In the genomic region with DNA sequence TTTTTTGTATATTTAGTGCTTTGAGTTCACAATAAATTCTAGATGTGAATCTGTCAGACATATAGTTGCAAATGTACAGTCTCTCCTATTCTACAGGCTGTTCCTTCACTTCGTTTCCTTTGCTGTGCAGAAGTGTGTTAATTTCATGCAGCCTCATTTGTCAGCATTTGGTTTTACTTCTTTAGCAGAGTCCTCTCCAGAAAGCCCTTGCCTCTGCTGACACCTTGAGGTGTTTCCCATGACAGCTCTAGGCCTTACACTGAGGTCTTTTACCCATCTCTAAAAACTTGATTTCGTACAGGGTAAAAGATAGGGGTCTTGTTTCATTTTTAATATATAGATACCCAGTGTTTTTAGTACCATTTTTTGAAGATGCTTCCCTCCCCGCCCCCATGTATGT, we compare ENCODE assay signal across 20 mouse cellular contexts. TPM values are rescaled to one million over a fixed set of nuclear protein-coding genes. Genes with fewer than 3 reads are reported as not detected.
DNase-seq lines count a peak whose midpoint lies in the region; ATAC-seq and TF ChIP-seq lines count a peak whose summit lies in the region.
"Had no signal": no experiment of that assay in that cellular context is flagged by ENCODE, and none has a peak within 500 bp of the region (broad histone marks: within the 10 kb centered on the region; RNA-seq: fewer than 3 reads in every experiment).

No protein-coding gene starts in this region.

- TF ChIP-seq POLR2A in CH12.LX (IDR thresholded peaks at IDR 0.05; ENCODE audit: low read depth, low read length): no peak

- H3K4me2 ChIP-seq in CH12.LX (ENCODE audit: insufficient read depth, low read depth, poor library complexity, severe bottlenecking): no peak overlapping the region
- H3K4me2 ChIP-seq: embryonic facial prominence, embryonic 13.5 days; heart, embryonic 13.5 days; hindbrain, embryonic 12.5 days; intestine, embryonic 15.5 days had no signal

- dilution Hi-C loops in CH12.LX (cut with MboI; ENCODE audit: extremely low pct_ligation_motif_present, extremely low pct_unique_long_range_greater_than_20kb, low sequenced_read_pairs): no loop called here

- DNase-seq in frontal cortex, adult 2 months (ENCODE audit: extremely low spot score in 1 of 2, low spot score in 1 of 2): no peak
- DNase-seq in layer of hippocampus, adult 2 months (ENCODE audit: low spot score in 2 of 2): no peak
- no peak for DNase-seq in layer of hippocampus, adult 8-10 months (ENCODE audit: low spot score in 2 of 2)
- peak; percentile 6 for DNase-seq in CH12.LX (ENCODE audit: extremely low read depth)
- peak; percentile 6 for DNase-seq in brain, adult 2 months (ENCODE audit: low read depth, low spot score)
- DNase-seq in adrenal gland, postnatal 4 days (ENCODE audit: low spot score in 2 of 2): no peak
- DNase-seq: adrenal gland, adult 2 months; adrenal gland, postnatal 36 days; cerebellum, adult 11-12 months; cerebellum, adult 9-10 months; cerebellum, postnatal 25 days; gastrocnemius, postnatal 10 days; heart, postnatal 10 days; heart, postnatal 4 days; kidney, adult 18-20 months had no signal

- no peaks in the 10 kb centered on the region for H3K27me3 ChIP-seq in CH12.LX (replicated peaks)
- H3K27me3 ChIP-seq: embryonic facial prominence, embryonic 13.5 days; heart, embryonic 13.5 days; hindbrain, embryonic 12.5 days; intestine, embryonic 15.5 days had no signal

- peak; percentile 45 for TF ChIP-seq RAD21 in CH12.LX (IDR thresholded peaks at IDR 0.05; ENCODE audit: low read depth, low read length)

- ATAC-seq in frontal cortex, adult (ENCODE audit: low TSS enrichment): peak; percentile 76
- ATAC-seq: intestine, embryonic 15.5 days had no signal

- no peaks in the 10 kb centered on the region for H3K36me3 ChIP-seq in CH12.LX (replicated peaks in 1 of 2; ENCODE audit: control insufficient read depth in 1 of 2, insufficient read depth in 1 of 2, low read length in 1 of 2)
- H3K36me3 ChIP-seq: embryonic facial prominence, embryonic 13.5 days; heart, embryonic 13.5 days; hindbrain, embryonic 12.5 days; intestine, embryonic 15.5 days had no signal

- peaks cover 0 to 22% of the 10 kb centered on the region in 2 experiments; a peak in 2 of 4 replicates for H3K4me1 ChIP-seq in CH12.LX (ENCODE audit: control insufficient read depth in 1 of 2, insufficient read depth in 2 of 2)
- H3K4me1 ChIP-seq: embryonic facial prominence, embryonic 13.5 days; heart, embryonic 13.5 days; hindbrain, embryonic 12.5 days; intestine, embryonic 15.5 days had no signal

- in situ Hi-C loops in CH12.LX (cut with MboI; ENCODE audit: low pct_ligation_motif_present, low pct_unique_long_range_greater_than_20kb, low sequenced_read_pairs): loop anchor here (25.0 kb wide), 1 partner anchor 330 kb away; no protein-coding TSS in a partner anchor

- H3K9me3 ChIP-seq in CH12.LX (replicated peaks; ENCODE audit: low read length): no peaks in the 10 kb centered on the region
- H3K9me3 ChIP-seq: embryonic facial prominence, embryonic 13.5 days; heart, embryonic 13.5 days; hindbrain, embryonic 12.5 days; intestine, embryonic 15.5 days had no signal

- H3K4me3 ChIP-seq in layer of hippocampus, adult 2 months: no peak overlapping the region
- H3K4me3 ChIP-seq in CH12.LX (replicated peaks in 1 of 3; ENCODE audit: low read depth in 2 of 3, low read length in 2 of 3, poor library complexity in 1 of 3): no peak overlapping the region
- H3K4me3 ChIP-seq: embryonic facial prominence, embryonic 13.5 days; heart, embryonic 13.5 days; hindbrain, embryonic 12.5 days; intestine, embryonic 15.5 days had no signal

- no peak for TF ChIP-seq EP300 in CH12.LX (IDR thresholded peaks at IDR 0.05; ENCODE audit: low read length)

- H3K79me2 ChIP-seq in CH12.LX (replicated peaks; ENCODE audit: control insufficient read depth, extremely low read depth, insufficient read depth, poor library complexity, severe bottlenecking): no peaks in the 10 kb centered on the region

- H3K9ac ChIP-seq in CH12.LX (ENCODE audit: insufficient read depth, low read depth): no peak overlapping the region
- H3K9ac ChIP-seq: embryonic facial prominence, embryonic 13.5 days; heart, embryonic 13.5 days; hindbrain, embryonic 12.5 days; intestine, embryonic 15.5 days had no signal

- no peak overlapping the region for H3K27ac ChIP-seq in layer of hippocampus, adult 2 months
- H3K27ac ChIP-seq in CH12.LX (ENCODE audit: insufficient read depth, low read depth): no peak overlapping the region
- H3K27ac ChIP-seq: embryonic facial prominence, embryonic 13.5 days; heart, embryonic 13.5 days; hindbrain, embryonic 12.5 days; intestine, embryonic 15.5 days had no signal

- peak; percentile 18; the same call in 1 of the 2 replicates for TF ChIP-seq CTCF in layer of hippocampus, adult 2 months (conservative IDR thresholded peaks at IDR 0.05)
- TF ChIP-seq CTCF in CH12.LX (conservative IDR thresholded peaks at IDR 0.05 in 1 of 2, IDR thresholded peaks at IDR 0.05 in 1 of 2; ENCODE audit: low read depth in 2 of 2, low read length in 2 of 2): peak in 1 of 2 experiments; percentile 43; a peak in 2 of 4 replicates

TF ChIP-seq in CH12.LX, 34 proteins besides CTCF, POLR2A, EP300 and RAD21:
- TF ChIP-seq SMC3 (IDR thresholded peaks at IDR 0.05; ENCODE audit: low read depth, low read length): peak; percentile 19
- TF ChIP-seq MAFK (IDR thresholded peaks at IDR 0.05; ENCODE audit: insufficient replicate concordance, low read length): no peak

RNA-seq across cellular contexts. Expression of a gene that starts 54.2 kb away (rescaled TPM):
- 0.11 and 0.12 TPM in 2 replicates for polyA plus RNA-seq in frontal cortex, adult 2 months (2012; rRNA removed)
- total RNA-seq in layer of hippocampus, adult 2 months (2021): under 1 TPM; 0.66 to 0.97 TPM
- total RNA-seq in layer of hippocampus, adult 8-10 months (2022): 1 to 10 TPM in 2 of 4 experiments, under 1 TPM in 2; 0.83 to 1.5 (median 1.1) TPM
- total RNA-seq in CH12.LX (2012; rRNA removed) (under 0.01 TPM in 1 of 2 replicates, not detected in the other), CH12.LX (2014; rRNA removed) (0.04 and 0.07 TPM in 2 replicates)
- polyA plus RNA-seq in CH12.LX (2012; ENCODE audit: insufficient read length, low read depth): 0.06 TPM in 1 of 2 replicates, not detected in the other
- total RNA-seq in adrenal gland, postnatal 4 days (2021): under 1 TPM; 0.08 to 0.11 TPM
- polyA plus RNA-seq: embryonic facial prominence, embryonic 13.5 days had no signal

Comparison
In these comparisons a context has a peak if more than half of its experiments do, and no peak if none do; other contexts are left out.
1. DNase-seq: peak in CH12.LX (single experiment) and brain, adult 2 months (single experiment); none in frontal cortex, adult 2 months (0 of 2), layer of hippocampus, adult 2 months (0 of 2), layer of hippocampus, adult 8-10 months (0 of 2) and adrenal gland, postnatal 4 days (0 of 2).